Mouse (Mus musculus) CD8-positive naive resting alpha-beta T cell, adult 2 months (primary cell): Measurements from ENCODE around the gene Sos2.
"Not testable (repeated sequence)": the region's sequence is repeated elsewhere in the genome, so short reads cannot be mapped to it uniquely, and the experiment has no call there.

ENCODE experiments used
- DNase-seq, 2 experiments: peaks; one replicate each; pipeline ENCODE4 v3.0.0; 2022; ENCODE audit warnings: low read depth in 2 of 2, low spot score in 2 of 2

The Sos2 gene

DNA sequence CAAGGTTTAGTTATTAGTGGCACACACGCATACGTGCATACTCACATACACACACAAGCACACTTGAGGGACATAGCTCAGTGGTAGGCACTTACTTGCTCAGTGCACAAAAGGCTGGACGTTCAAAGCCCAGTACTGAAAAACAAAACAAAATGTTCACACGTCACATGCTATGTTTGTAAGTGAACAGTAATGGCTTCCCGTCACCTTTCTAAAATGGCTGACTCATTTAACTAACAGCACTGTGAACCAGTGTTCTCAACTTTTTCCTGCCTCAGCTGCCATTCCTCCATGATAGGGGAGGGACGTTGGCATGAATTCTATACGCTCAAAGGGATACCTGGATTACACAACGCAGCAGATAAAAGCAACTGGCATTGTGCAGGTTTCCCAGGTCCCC, 108.4 kb downstream of the Sos2 start:
- DNase-seq = no peak

DNA sequence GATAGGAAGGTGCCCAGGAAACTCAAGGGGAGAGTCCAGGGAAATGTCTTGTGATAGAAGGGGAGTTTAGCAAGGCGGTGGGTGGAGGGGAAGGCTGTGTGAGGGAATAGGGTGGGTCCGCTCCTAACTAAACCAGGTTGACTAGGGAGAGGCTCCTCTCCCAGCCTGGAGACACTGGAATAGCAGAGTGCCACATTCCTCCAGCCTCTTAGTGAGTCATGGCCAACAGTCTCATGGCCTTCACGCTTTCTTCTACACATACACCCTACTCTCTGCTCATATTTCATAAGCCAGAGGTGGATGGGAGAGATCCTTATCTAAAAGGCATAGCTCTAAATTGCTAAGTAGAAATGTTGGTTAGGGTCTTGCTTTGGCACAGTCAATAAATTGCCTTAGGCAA, 111.7 kb downstream of the Sos2 start:
- DNase-seq = no peak

DNA sequence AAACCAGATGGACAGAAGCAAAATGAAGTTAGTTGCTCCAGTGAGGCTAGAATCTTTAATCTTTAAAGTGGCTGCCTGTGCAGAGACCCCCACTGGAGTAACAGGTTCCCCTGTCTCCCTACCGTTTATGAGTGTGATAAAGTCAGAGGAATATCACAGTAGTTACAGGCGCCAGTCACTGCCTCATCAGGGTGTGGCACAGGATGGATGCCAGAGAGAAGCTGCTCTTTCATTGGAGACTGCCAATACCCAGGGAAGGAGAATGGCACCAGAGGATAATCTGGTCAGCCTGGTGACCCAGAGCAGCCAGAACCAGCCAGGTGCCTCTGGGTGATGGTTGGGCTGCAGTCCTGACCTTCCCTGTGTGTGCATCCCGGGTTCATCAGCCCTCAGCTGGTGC, 113.4 kb downstream of the Sos2 start:
- no peak for DNase-seq

DNA sequence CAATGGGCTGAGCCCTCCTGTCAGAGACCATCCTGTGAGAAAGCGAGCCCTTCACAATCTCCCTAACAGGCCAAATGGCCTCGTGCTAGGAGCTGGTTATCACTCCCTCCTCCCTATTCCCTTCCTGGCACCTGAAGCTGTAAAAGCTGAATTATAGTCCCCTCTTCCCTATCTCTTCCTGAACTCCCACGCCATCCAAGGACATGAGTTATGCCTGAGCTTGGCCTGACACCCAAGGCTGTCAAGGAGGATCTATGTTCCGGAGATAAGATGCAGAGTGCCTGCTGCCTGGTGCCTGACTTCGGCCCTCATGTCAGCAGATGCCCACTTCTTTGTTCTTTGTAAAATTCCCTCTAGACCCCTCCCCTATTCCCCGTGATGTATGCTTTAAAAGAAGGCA, 120.6 kb downstream of the Sos2 start:
- not testable (repeated sequence) for DNase-seq

DNA sequence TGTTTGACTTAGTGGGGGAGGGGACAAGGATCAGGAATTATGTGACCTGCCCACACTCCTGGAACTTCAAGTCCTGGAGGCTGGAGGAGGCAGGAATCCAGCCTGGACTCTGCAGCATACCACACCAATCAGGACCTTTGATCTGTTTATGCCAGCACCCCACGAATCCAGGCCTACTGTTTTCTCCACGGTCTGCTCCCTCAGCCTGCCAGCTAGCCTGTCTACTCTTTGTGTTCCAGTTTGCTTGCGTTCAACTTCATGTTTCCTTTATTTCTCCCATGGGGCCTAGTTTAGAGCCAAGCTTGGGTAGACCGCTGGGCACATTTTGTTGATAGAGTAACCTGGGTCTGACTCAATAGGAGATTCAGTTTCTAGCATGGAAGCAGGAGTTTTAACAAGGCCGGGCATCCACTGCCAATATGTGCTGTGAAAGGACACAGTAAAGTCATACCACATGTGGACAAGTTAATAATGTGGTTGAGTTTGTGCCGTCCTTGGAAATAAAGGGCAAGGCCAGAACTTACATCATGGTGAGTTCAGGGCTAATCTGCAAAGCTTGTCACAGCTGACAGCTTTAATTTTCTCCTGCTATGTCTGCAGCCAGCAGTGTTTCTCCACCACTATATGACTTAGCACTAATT, 125.3 kb downstream of the Sos2 start:
- no peak for DNase-seq

DNA sequence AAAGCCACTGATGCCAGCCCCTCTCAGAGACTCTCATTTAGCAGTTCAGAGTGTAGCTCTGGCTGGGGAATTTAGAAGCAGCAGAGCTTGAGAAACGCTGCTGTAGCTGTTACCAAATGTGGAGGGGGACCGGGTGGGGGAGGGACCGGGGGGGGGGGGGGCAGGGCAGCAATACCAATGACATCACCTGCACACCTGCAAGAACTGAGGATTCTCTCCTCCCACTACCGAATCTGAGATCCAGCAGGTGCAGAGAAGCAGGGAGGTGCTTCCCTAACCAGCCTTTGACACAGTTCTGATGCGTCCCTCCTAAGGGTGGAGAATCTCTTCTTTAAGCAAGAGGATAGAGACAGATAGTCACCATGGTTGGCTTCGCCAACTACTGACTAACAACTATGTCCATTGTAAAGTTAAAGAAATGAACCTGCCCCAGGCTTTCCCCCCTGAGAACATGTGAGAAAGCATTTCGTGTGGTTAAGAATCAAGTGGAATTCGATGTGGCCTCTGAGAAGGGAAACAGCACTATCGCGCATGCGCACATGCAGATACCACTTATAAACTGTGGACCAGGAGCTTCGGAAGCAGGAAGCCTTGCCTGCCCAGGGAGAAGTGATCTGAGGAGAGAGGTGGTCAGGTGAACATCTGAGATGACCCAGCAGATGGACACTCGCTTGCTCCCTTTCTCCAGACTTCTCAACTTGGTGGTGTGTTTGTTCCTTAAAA, 136.0 kb downstream of the Sos2 start:
- no peak for DNase-seq

DNA sequence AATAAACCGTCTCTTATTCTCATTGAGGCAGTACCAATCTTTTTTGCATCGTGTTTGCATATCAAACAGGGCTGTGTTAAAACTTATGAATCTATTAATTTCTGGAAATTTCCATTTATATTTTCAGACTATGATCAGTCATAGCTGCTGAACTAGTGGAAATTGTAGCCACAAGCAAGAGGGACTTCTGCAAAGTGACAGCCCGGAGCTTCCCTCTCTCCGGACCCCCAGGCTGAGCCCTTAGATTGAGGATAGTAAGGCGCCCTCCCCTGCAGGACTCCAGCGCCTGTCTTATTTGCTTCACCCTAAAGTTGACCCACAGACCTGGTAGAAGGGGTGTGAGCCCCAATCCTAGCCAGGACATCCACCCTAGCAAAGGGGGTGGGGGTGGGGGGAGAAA, 136.7 kb downstream of the Sos2 start:
- DNase-seq = no peak

DNA sequence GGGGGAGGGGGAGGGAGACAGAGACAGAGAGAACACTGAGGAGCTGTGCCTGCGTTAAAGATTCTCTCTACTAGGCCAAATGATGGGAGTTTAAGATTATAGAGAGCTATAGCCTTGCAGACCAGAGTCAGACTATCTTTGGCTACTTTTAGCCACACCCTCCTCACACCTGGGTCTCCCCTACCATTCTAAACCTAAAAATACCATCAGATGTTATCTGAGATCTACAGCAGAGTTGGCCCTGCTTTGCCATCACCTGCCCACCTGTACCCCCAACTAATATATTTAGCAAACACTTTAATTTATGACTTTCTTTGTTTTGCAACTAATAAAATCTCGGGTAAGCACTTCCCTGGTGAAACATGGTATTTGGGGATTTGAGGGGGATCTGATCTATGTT, 137.1 kb downstream of the Sos2 start:
- no peak for DNase-seq

DNA sequence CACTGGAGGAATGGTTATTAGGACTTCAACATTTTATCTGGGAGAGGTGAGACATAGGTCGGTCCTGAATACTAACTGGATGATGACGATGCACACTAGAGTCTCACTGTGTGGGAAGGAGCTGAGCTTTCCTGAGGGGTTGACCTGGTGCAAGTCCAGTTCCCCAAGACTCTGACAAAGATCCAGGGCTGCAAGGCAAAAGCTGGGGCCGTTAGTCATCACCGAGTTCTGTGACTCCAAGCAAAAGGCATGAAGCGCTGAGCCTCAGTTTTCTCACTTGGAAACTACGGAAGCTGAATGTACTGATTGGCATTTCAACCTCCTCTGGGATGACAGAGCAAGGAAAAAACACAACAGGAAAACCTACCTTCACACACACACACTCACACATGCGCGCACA, 139.3 kb downstream of the Sos2 start:
- DNase-seq = no peak

DNA sequence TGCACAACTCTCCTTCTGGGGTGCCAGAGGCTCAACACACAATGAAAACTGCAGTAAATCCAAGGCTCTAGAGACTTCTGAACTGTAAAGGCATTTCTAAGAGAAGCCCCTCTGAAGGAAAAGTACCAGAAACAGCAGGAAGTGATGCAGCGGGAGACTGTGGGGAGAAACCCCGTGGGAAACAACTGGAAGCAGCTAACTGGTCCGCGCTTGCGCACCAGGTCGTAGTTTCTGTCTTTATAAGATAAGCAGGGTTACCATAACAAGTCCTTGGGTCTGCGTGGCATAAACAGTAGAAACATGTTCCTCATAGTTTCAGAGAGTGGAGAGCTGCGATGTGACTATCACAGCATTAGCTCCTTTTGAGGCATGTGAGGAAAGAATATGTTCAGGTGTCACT, 140.0 kb downstream of the Sos2 start:
- no peak for DNase-seq

DNA sequence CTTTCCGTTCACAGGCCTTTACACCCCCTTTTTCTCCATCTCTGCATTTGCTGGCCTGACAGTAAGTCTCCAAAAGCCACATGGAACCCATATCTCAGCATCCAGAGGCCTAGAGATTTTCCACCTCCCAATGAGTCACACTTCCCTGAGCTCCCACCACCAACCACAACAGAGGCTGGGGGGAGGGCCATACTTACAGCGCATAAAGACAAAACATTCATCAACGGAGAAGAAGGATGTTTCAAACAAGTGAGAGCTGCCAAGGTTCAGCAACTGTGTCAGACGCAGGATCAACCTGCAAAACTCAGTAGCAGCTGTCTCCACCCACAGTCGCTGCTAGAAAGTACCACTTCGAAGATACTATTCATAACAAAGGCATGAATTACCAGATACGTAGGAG, 142.3 kb downstream of the Sos2 start:
- peak in 1 of 2 experiments; percentile 43 for DNase-seq

DNA sequence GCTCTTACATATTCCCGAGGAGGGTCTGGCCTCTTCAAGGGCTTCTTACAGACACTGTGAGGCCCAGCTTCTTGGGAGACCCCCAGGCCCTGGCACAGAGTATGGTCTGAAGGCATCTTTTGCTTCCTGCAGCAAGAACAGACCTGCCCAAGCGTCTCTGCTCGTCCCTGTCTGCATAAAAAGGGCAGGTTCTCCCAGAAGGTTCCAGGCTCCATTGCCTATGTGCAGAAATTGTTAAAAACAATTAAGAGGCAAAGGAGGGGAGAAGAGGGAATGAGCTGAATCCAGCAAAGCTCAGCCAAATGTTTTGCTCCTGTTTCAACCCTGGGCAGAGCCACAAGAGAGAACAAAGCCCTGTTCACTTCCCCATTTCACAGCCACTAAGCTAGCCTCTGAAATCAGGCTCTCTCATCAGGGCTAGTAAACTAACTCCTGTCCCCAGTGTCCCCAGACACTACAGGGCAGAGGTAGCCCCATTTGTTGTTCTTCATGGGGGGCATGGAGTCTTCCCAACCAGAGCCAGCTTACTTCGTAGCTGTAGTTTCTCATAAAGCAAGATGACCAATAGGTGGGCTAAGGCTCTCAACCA, 143.2 kb downstream of the Sos2 start:
- no peak for DNase-seq

DNA sequence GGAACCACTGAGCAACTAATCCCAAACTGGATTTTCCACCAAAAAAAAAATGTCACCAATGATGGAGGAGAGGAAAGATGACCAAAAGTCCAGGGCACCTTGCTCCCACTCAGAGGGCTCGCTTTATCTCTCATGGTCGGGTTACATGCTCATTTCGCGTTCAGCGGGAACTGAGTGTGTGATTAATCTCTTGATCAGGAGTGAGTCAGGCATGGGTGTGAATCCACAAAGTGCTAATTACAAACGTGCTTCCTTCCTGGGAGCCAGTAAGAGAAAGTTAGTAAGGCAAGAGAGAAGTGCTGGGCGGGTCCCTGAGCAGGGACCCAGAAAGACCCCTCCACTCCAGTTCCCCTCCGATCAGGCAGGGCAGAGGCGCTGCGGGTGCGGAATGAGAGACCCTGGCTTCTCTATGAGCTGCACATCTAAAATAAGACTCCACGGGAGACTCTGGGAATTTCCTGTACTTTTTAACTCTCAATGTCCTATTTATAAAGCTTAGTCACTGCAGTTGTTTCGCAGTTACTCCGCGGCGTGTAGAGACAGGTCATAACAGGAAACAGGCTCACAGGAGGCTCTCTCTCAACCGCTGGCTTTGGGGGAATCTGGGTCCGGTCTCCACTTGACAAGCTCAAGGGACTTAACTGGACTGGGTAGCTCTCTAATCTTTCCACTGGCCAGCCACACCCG, 143.8 kb downstream of the Sos2 start:
- peak; percentile 11 to 30 for DNase-seq

DNA sequence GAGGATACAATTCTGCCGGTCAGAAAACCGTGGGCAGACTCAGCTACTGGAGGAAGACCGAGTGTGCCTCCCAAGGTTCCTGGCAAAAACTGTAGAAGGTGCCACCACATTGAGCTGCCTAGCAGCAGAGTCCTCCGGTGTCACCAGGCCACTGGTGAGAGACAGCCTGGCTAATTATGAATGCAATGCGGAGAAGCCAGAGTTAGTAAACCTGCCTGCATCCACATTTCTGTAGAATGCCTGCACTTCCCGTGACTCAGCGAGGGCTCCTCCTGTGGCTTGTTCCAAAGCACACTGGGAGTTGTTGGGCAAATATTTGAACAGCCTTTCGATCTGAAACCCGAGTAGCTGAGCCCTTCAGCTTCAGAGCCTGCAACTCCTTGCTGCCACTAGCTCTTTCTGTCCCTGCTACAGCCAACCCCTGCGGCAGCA, 144.4 kb downstream of the Sos2 start:
- DNase-seq = no peak

DNA sequence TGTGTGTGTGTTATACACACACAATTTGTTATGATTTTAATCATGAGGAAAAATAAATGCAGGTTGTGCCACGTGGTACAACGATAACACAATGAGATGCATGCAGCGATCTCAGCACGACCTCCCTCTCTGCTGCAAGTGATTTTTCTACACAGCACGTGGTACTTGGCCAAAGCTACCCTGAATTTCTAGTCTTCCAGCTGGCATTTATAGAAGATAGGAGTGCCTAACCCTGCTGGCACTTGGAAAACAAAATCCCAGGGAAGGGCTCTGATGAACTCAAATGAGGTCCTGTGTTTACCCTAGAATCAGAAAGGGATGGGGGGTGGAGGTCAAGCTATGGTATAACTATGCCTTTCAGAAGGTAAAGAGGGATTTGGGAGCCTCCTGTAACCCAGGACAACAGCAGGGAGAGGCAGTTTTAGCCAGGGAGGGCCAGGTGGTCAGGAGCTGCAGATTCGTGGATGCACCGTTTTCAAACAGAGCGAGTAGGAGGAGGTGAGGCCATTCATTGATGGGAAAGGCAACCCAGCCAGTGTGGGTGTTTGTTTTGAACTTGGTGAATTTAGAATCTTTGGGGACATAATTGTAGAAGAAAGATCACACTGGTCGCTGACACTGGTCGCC, 144.9 kb downstream of the Sos2 start:
- no peak for DNase-seq
